Mouse (Mus musculus): Measurements from ENCODE around the gene Usp8. TPM values are rescaled to one million over a fixed set of nuclear protein-coding genes. Genes with fewer than 3 reads are reported as not detected.

Gene Usp8
- polyA plus RNA-seq, 1 experiment from 2014 or later = 41.5 TPM

- H3K27me3 ChIP-seq = no peaks in the 10 kb centered on the region
- H3K4me3 ChIP-seq (replicated peaks) = no peak overlapping the region
- no peak overlapping the region for H3K4me2 ChIP-seq (replicated peaks)
- WGBS = 72% methylated on average over 2 of the region's 2 CpGs
- ATAC-seq (ENCODE audit: insufficient number of reproducible peaks, low FRiP score, low TSS enrichment, low read depth) = no peak
- no peaks in the 10 kb centered on the region for H3K4me1 ChIP-seq
- H3K9ac ChIP-seq = no peak overlapping the region
- H3K9me3 ChIP-seq (replicated peaks) = no peaks in the 10 kb centered on the region
- no peak overlapping the region for H3K27ac ChIP-seq (replicated peaks)
- peaks cover 23% of the 10 kb centered on the region for H3K36me3 ChIP-seq
These were observed 24.8 kb upstream of the Usp8 start for GRCm38 (mm10) chr2:126682333-126682732.

DNA sequence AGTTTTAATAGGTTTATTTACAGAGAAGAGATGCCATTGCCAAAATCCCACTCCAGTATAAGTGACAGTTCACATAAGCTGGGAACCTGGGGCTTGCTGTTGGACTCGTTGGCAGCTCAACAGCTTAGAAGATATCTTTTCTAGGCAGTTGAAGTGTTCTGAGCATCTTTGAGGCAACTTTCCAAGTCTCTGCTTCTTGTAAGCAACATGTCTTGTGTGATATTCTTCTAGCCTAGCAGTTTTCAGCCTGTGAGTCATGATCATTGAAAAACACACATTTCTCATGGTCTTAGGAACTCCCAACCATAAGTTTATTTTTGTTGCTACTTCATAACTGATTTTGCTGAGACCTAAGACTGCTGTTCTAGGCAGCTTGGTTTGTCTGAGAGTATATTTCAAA, 24.2 kb upstream of the Usp8 start:
- Histone ChIP-seq H3K4me2 (replicated peaks) (no peak overlapping the region), H3K27ac (replicated peaks) (no peak overlapping the region), H3K36me3 (peaks cover 23% of the 10 kb centered on the region), H3K27me3 (no peaks in the 10 kb centered on the region), H3K9me3 (replicated peaks) (no peaks in the 10 kb centered on the region), H3K9ac (no peak overlapping the region), H3K4me3 (replicated peaks) (no peak overlapping the region), H3K4me1 (no peaks in the 10 kb centered on the region)
- WGBS = 93% methylated on average over 1 of the region's 1 CpGs
- no peak for ATAC-seq (ENCODE audit: insufficient number of reproducible peaks, low FRiP score, low TSS enrichment, low read depth)

DNA sequence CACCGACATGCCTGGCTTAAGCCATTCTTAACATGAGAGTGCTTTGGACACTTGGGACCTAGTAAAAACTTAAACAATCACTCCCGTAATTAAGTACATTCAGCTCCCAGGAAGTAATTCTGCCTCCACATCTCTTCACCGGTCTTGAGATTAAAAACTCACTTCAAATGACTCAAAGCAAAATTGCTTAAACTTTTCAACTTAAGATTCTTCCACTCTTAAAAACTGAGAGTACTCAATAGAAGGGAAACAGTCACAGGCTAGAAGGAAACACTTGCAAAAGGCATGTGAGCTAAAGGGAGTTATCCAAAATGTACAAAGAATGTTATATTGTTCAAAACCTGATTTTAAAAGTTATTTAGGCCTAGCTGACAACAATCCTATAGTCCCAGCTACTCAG, 15.8 kb upstream of the Usp8 start:
- Histone ChIP-seq H3K4me1 (no peaks in the 10 kb centered on the region), H3K9me3 (replicated peaks) (no peaks in the 10 kb centered on the region), H3K4me2 (replicated peaks) (no peak overlapping the region), H3K36me3 (no peaks in the 10 kb centered on the region), H3K27me3 (no peaks in the 10 kb centered on the region), H3K27ac (replicated peaks) (no peak overlapping the region), H3K4me3 (replicated peaks) (no peak overlapping the region), H3K9ac (no peak overlapping the region)
- ATAC-seq (ENCODE audit: insufficient number of reproducible peaks, low FRiP score, low TSS enrichment, low read depth) = no peak
- WGBS = 73% methylated on average over 3 of the region's 3 CpGs

DNA sequence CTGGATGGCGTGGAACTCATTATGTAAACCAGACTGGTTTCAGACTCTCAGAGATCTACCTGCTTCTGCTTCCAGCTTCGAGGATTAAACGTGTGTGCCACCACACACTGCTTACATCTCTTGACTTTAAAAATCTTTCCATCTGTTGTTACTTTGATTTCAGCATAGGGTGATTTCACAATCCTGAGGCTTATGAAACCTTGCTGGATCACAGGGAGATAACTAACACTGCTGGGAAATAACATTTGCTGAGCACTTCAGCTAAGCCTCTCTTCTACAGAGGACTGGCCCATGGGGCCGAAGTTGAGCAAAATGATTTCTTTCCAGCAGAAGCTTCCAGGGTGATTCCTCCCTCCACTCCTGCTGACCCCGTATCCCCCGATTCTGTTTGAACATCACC, 11.8 kb upstream of the Usp8 start:
- H3K4me1 ChIP-seq = no peaks in the 10 kb centered on the region
- ATAC-seq (ENCODE audit: insufficient number of reproducible peaks, low FRiP score, low TSS enrichment, low read depth) = no peak
- no peaks in the 10 kb centered on the region for H3K36me3 ChIP-seq
- no peak overlapping the region for H3K27ac ChIP-seq (replicated peaks)
- no peaks in the 10 kb centered on the region for H3K27me3 ChIP-seq
- 80% methylated on average over 6 of the region's 6 CpGs for WGBS
- H3K4me2 ChIP-seq (replicated peaks) = no peak overlapping the region
- H3K4me3 ChIP-seq (replicated peaks) = no peak overlapping the region
- no peaks in the 10 kb centered on the region for H3K9me3 ChIP-seq (replicated peaks)
- H3K9ac ChIP-seq = no peak overlapping the region

- WGBS = 0% methylated on average over 21 of the region's 23 CpGs
- peak overlapping the region; percentile 71 for H3K4me3 ChIP-seq (replicated peaks)
- peak overlapping the region; percentile 89 for H3K27ac ChIP-seq (replicated peaks)
- peak overlapping the region; percentile 56 for H3K4me2 ChIP-seq (replicated peaks)
- H3K36me3 ChIP-seq = no peaks in the 10 kb centered on the region
- peak; percentile 69 for ATAC-seq (ENCODE audit: insufficient number of reproducible peaks, low FRiP score, low TSS enrichment, low read depth)
- H3K4me1 ChIP-seq = peaks cover 8% of the 10 kb centered on the region; the same call in 1 of the 2 replicates
- H3K27me3 ChIP-seq = peaks cover 11% of the 10 kb centered on the region; the same call in 1 of the 2 replicates
- no peaks in the 10 kb centered on the region for H3K9me3 ChIP-seq (replicated peaks)
- peak overlapping the region; percentile 60 for H3K9ac ChIP-seq
These were observed 281 bp downstream of the Usp8 start for GRCm38 (mm10) chr2:126707438-126707779.

DNA sequence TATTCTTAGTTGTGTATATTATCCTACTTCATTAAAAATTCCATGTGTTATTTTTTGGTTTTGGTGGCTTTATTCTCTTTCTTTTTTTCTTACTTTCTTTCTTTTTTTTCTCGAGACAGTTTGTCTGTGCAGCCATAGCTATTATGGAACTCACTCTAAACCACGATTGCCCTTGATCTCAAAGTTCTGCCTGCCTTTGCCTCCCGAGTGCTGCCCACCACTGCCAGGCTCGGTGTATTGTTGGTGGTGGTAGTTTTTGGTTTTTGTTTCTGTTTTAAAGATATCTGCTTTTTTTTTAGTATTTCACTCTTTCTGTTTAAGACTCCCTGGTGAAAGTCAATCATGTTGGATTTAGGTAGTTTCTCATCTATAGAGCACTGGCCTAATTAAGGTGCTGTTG, 1.2 kb downstream of the Usp8 start:
- no peak overlapping the region for H3K9ac ChIP-seq
- ATAC-seq (ENCODE audit: insufficient number of reproducible peaks, low FRiP score, low TSS enrichment, low read depth) = no peak
- WGBS = 78% methylated on average over 4 of the region's 4 CpGs

GRCm38 (mm10) chr2:126712526-126712925, 5.4 kb downstream of the Usp8 start:
- H3K4me3 ChIP-seq (replicated peaks) = no peak overlapping the region
- WGBS = 97% methylated on average over 5 of the region's 5 CpGs
- no peaks in the 10 kb centered on the region for H3K9me3 ChIP-seq (replicated peaks)
- H3K27me3 ChIP-seq = no peaks in the 10 kb centered on the region
- no peak overlapping the region for H3K27ac ChIP-seq (replicated peaks)
- peaks cover 8% of the 10 kb centered on the region; the same call in 1 of the 2 replicates for H3K4me1 ChIP-seq
- H3K36me3 ChIP-seq = peaks cover 2% of the 10 kb centered on the region; the same call in 1 of the 2 replicates
- H3K4me2 ChIP-seq (replicated peaks) = no peak overlapping the region
- H3K9ac ChIP-seq = no peak overlapping the region
- no peak for ATAC-seq (ENCODE audit: insufficient number of reproducible peaks, low FRiP score, low TSS enrichment, low read depth)

More for the DNA sequence above, 1.2 kb downstream of the Usp8 start:
- H3K36me3 ChIP-seq = no peaks in the 10 kb centered on the region
- H3K27me3 ChIP-seq = peaks cover 11% of the 10 kb centered on the region; the same call in 1 of the 2 replicates
- H3K4me3 ChIP-seq (replicated peaks) = peak overlapping the region; percentile 71
- no peak overlapping the region for H3K27ac ChIP-seq (replicated peaks)
- no peaks in the 10 kb centered on the region for H3K9me3 ChIP-seq (replicated peaks)
- H3K4me2 ChIP-seq (replicated peaks) = peak overlapping the region; percentile 56
- peaks cover 8% of the 10 kb centered on the region; the same call in 1 of the 2 replicates for H3K4me1 ChIP-seq

- peaks cover 6% of the 10 kb centered on the region; the same call in 1 of the 2 replicates for H3K4me1 ChIP-seq
- no peaks in the 10 kb centered on the region for H3K9me3 ChIP-seq (replicated peaks)
- no peak overlapping the region for H3K9ac ChIP-seq
- no peak overlapping the region for H3K27ac ChIP-seq (replicated peaks)
- no peak overlapping the region for H3K4me2 ChIP-seq (replicated peaks)
- H3K36me3 ChIP-seq = peaks cover 2% of the 10 kb centered on the region; the same call in 1 of the 2 replicates
- no peak overlapping the region for H3K4me3 ChIP-seq (replicated peaks)
- no peaks in the 10 kb centered on the region for H3K27me3 ChIP-seq
- ATAC-seq (ENCODE audit: insufficient number of reproducible peaks, low FRiP score, low TSS enrichment, low read depth) = no peak
These were observed 5.8 kb downstream of the Usp8 start for GRCm38 (mm10) chr2:126712950-126713349.

DNA sequence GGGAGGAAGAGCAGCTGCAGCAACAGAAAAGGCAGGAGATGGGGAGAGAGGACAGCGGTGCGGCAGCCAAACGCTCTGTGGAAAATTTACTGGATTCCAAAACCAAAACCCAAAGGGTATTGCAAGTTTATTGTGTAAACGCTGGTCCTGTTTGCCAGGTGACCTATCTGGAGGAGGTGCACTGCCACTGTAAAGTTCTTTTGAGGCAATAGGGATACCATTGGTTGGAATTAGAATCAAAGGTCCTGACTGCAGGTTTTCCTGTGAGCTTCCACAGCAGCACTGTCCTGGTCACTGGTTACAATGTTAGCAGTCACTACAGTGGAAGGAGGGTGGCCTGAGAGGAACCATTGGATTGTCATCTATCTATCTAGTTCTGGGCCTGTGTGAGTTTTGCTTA, 22.1 kb downstream of the Usp8 start:
- H3K9ac ChIP-seq = no peak overlapping the region
- H3K36me3 ChIP-seq = peaks cover 39% of the 10 kb centered on the region
- H3K4me1 ChIP-seq = no peaks in the 10 kb centered on the region
- no peak for ATAC-seq (ENCODE audit: insufficient number of reproducible peaks, low FRiP score, low TSS enrichment, low read depth)
- no peaks in the 10 kb centered on the region for H3K27me3 ChIP-seq
- H3K4me3 ChIP-seq (replicated peaks) = no peak overlapping the region
- no peak overlapping the region for H3K27ac ChIP-seq (replicated peaks)
- no peak overlapping the region for H3K4me2 ChIP-seq (replicated peaks)
- WGBS = 97% methylated on average over 4 of the region's 4 CpGs
- H3K9me3 ChIP-seq (replicated peaks) = no peaks in the 10 kb centered on the region

DNA sequence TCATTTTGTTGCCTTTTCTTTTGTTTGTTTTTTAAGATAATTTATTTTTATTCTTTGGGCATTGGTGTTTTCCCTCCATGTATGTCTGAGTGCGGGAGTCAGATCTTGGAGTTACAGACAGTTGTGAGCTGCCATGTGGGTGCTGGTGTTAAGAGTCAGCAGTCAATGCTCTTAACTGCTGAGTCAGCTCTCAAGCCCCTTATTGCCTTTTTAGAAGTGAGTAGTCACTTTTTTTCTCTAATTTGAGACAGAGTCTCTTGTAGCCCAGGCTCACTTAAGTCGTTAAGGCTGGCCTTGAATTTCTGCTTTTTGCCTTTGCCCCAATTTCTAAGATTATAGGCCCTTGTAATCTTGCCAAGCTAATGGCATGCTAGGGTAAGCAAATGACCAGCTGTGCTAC, 23.4 kb downstream of the Usp8 start:
- ATAC-seq (ENCODE audit: insufficient number of reproducible peaks, low FRiP score, low TSS enrichment, low read depth) = no peak

GRCm38 (mm10) chr2:126735339-126736073, 28.4 kb downstream of the Usp8 start:
- peaks cover 63% of the 10 kb centered on the region for H3K36me3 ChIP-seq
- H3K9me3 ChIP-seq (replicated peaks) = no peaks in the 10 kb centered on the region
- H3K4me3 ChIP-seq (replicated peaks) = no peak overlapping the region
- no peaks in the 10 kb centered on the region for H3K27me3 ChIP-seq
- H3K27ac ChIP-seq (replicated peaks) = no peak overlapping the region
- WGBS = 72% methylated on average over 6 of the region's 6 CpGs
- H3K4me1 ChIP-seq = no peaks in the 10 kb centered on the region
- no peak; the same call in 1 of the 2 replicates for ATAC-seq (ENCODE audit: insufficient number of reproducible peaks, low FRiP score, low TSS enrichment, low read depth)
- H3K9ac ChIP-seq = no peak overlapping the region
- H3K4me2 ChIP-seq (replicated peaks) = no peak overlapping the region

More for the DNA sequence above, 23.4 kb downstream of the Usp8 start:
- no peaks in the 10 kb centered on the region for H3K4me1 ChIP-seq
- no peak overlapping the region for H3K27ac ChIP-seq (replicated peaks)
- H3K36me3 ChIP-seq = peaks cover 44% of the 10 kb centered on the region
- WGBS = 87% methylated on average over 2 of the region's 2 CpGs
- no peak overlapping the region for H3K4me2 ChIP-seq (replicated peaks)
- no peak overlapping the region for H3K9ac ChIP-seq
- no peaks in the 10 kb centered on the region for H3K9me3 ChIP-seq (replicated peaks)
- no peaks in the 10 kb centered on the region for H3K27me3 ChIP-seq
- no peak overlapping the region for H3K4me3 ChIP-seq (replicated peaks)

GRCm38 (mm10) chr2:126740314-126740713, 33.2 kb downstream of the Usp8 start:
- 79% methylated on average over 2 of the region's 2 CpGs for WGBS
- H3K9me3 ChIP-seq (replicated peaks) = no peaks in the 10 kb centered on the region
- no peak overlapping the region for H3K9ac ChIP-seq
- peaks cover 51% of the 10 kb centered on the region for H3K36me3 ChIP-seq
- no peak for ATAC-seq (ENCODE audit: insufficient number of reproducible peaks, low FRiP score, low TSS enrichment, low read depth)
- H3K4me1 ChIP-seq = no peaks in the 10 kb centered on the region
- H3K4me3 ChIP-seq (replicated peaks) = no peak overlapping the region
- no peaks in the 10 kb centered on the region for H3K27me3 ChIP-seq
- no peak overlapping the region for H3K27ac ChIP-seq (replicated peaks)
- no peak overlapping the region for H3K4me2 ChIP-seq (replicated peaks)

Data from embryonic facial prominence, embryonic 15.5 days (tissue).